Mouse (Mus musculus) cerebellum, postnatal 14 days (tissue): ENCODE measurements around the gene 0610037L13Rik.

Experiments
- DNase-seq, 2 experiments: peaks; one replicate each; pipeline ENCODE4 v3.0.0; 2021; ENCODE audit warnings: mixed read lengths in 2 of 2

Gene 0610037L13Rik

GRCm38 (mm10) chr4:107920336-107920735 is 30.7 kb downstream of the 0610037L13Rik start:
- DNase-seq: no peak

- no peak for DNase-seq
These were observed 31.6 kb downstream of the 0610037L13Rik start for GRCm38 (mm10) chr4:107921152-107921695.

- DNase-seq: no peak
These were observed 32.3 kb downstream of the 0610037L13Rik start for GRCm38 (mm10) chr4:107921952-107922351.

- peak; percentile 83 to 89 for DNase-seq
These were observed 33.7 kb downstream of the 0610037L13Rik start, which contains the start of gene Cpt2 for GRCm38 (mm10) chr4:107923145-107923802. Gene Cpt2, minus strand, starts transcription at chr4:107923610.

- DNase-seq: no peak
These were observed 34.2 kb downstream of the 0610037L13Rik start for GRCm38 (mm10) chr4:107923803-107924194.

- DNase-seq: no peak
These were observed 38.7 kb downstream of the 0610037L13Rik start for GRCm38 (mm10) chr4:107928269-107928668.

GRCm38 (mm10) chr4:107928726-107929125 is 39.1 kb downstream of the 0610037L13Rik start:
- no peak for DNase-seq

- DNase-seq: no peak
These were observed 41.8 kb downstream of the 0610037L13Rik start for GRCm38 (mm10) chr4:107931453-107931852.

- no peak for DNase-seq
These were observed 43.6 kb downstream of the 0610037L13Rik start for GRCm38 (mm10) chr4:107933239-107933638.

- no peak for DNase-seq
These were observed 45.6 kb downstream of the 0610037L13Rik start for GRCm38 (mm10) chr4:107935254-107935653.

- peak; percentile 80 to 89 for DNase-seq
These were observed 47.7 kb downstream of the 0610037L13Rik start for GRCm38 (mm10) chr4:107937338-107937737.

- DNase-seq: peak; percentile 58 to 65
These were observed 48.5 kb downstream of the 0610037L13Rik start for GRCm38 (mm10) chr4:107938124-107938523.

- DNase-seq: no peak
These were observed 53.1 kb downstream of the 0610037L13Rik start for GRCm38 (mm10) chr4:107942741-107943140.

GRCm38 (mm10) chr4:107944141-107944540 is 54.5 kb downstream of the 0610037L13Rik start:
- DNase-seq: peak; percentile 52 to 58
